Mouse (Mus musculus) lung, embryonic 14.5 days (tissue): ENCODE measurements around the gene Wdhd1. TPM values are rescaled to one million over a fixed set of nuclear protein-coding genes. Genes with fewer than 3 reads are reported as not detected.

Experiments
- ATAC-seq: fragments of 200-750 bp; cut with Nextera tagmentation; 2 replicates; pipeline ENCODE4 v1.8.0; 2017; ENCODE audit warnings: mild to moderate bottlenecking, moderate TSS enrichment, moderate library complexity; ENCODE audit not compliant: insufficient read depth
- DNase-seq: peaks from one replicate; pipeline ENCODE4 v3.0.0-alpha.2; 2015
- H3K27ac ChIP-seq: fragments of 300-500 bp; sonication (generic); 2 replicates; pipeline ENCODE4 v1.5.1; 2014; ENCODE audit warnings: low read depth, mild to moderate bottlenecking, moderate library complexity
- H3K27me3 ChIP-seq: fragments of 300-500 bp; sonication (generic); 2 replicates; pipeline ENCODE4 v1.6.1; 2014; ENCODE audit warnings: low read length, control low read depth; ENCODE audit not compliant: insufficient read depth
- H3K36me3 ChIP-seq: fragments of 300-500 bp; sonication (generic); 2 replicates; pipeline ENCODE4 v1.6.1; 2014; ENCODE audit warnings: control low read depth; ENCODE audit not compliant: insufficient read depth
- H3K4me1 ChIP-seq: fragments of 300-500 bp; sonication (generic); 2 replicates; pipeline ENCODE4 v1.6.1; 2014; ENCODE audit warnings: antibody characterized with exemption, control low read depth; ENCODE audit not compliant: insufficient read depth
- H3K4me2 ChIP-seq: fragments of 300-500 bp; sonication (generic); 2 replicates; pipeline ENCODE4 v1.6.1; 2014; ENCODE audit warnings: mild to moderate bottlenecking
- H3K4me3 ChIP-seq: fragments of 300-500 bp; sonication (generic); 2 replicates; pipeline ENCODE4 v1.5.1; 2014; ENCODE audit warnings: low read depth, low read length
- H3K9ac ChIP-seq: fragments of 300-500 bp; sonication (generic); 2 replicates; pipeline ENCODE4 v1.6.1; 2014
- H3K9me3 ChIP-seq: fragments of 300-500 bp; sonication (generic); 2 replicates; pipeline ENCODE4 v1.6.1; 2016; ENCODE audit warnings: low read depth, low read length, control low read depth
- CTCF ChIP-seq: IDR thresholded peaks from 2 replicates; pipeline ENCODE4 v1.5.1; 2016; ENCODE audit warnings: antibody characterized with exemption, low read depth
- WGBS: fragments of 180-500 bp; shearing (Covaris S2); extraction: QIAGEN DNeasy Blood & Tissue Kit; methylation state at CpG from one replicate; pipeline ENCODE4 v1.1.7; 2014; 5-methylcytosine and 5-hydroxymethylcytosine counted together
- polyA plus RNA-seq: library from polyadenylated mRNA; unstranded; fragments of >200 nt; fragmentation: Nextera tagmentation; extraction: Ambion mirVana; gene quantifications from 2 replicates; pipeline ENCODE4 v1.2.1, GENCODE M21; 2014

The Wdhd1 gene
- polyA plus RNA-seq, 1 experiment from 2014 or later, result 46.8 TPM

DNA sequence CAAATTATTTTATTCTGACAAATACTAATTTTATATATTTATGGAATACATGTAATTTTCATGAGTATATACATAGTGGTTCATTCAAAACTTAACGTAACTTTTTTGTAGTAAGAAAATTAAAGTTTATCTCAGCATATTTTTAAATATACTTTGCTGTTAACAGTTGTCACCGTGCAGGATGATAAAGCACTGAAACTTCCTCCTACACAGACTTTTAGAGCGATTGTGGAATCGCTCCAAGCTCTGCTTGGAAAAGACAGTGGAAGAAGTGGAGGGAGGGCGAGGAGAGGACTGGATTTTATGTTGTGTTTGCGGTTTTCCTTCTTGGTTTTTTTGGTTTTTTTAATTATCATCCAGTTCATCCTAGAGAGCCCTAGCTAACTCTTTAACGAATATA is 6.9 kb upstream of the Wdhd1 start:
- H3K4me3 ChIP-seq, result no peak overlapping the region
- TF ChIP-seq CTCF, result no peak
- no peaks in the 10 kb centered on the region for H3K27me3 ChIP-seq
- H3K4me1 ChIP-seq, result no peaks in the 10 kb centered on the region
- no peaks in the 10 kb centered on the region for H3K9me3 ChIP-seq
- H3K9ac ChIP-seq, result no peak overlapping the region
- DNase-seq (peak; percentile 57), ATAC-seq (no peak)
- H3K36me3 ChIP-seq, result 0 out of 2 replicates have a peak, but pooled peaks cover 6% of the 10 kb centered on the region
- 45% methylated on average over 7 of the region's 7 CpGs for WGBS
- H3K27ac ChIP-seq, result no peak overlapping the region
- no peak overlapping the region for H3K4me2 ChIP-seq

DNA sequence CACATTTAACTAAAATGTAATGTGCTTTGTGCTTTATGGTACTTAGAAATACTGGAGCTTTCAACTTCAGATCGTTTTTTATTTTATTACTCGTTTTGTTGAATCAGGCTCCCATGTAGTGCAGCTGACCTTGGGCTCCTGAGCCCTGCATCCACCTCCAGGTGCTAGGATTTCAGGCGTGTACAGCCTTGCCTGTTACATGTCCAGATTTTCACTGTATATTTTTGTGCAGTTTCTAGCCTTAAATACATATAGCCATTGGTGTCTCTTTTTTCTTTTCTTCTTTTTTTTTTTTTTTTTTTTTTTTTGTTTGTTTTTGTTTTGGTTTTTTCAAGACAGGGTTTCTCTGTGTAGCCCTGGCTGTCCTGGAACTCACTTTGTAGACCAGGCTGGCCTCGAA is 4.9 kb upstream of the Wdhd1 start:
- ATAC-seq (no peak), DNase-seq (no peak)
- Histone ChIP-seq H3K9ac (no peak overlapping the region), H3K36me3 (0 out of 2 replicates have a peak, but pooled peaks cover 6% of the 10 kb centered on the region), H3K4me3 (no peak overlapping the region), H3K9me3 (no peaks in the 10 kb centered on the region), H3K27ac (no peak overlapping the region), H3K4me1 (no peaks in the 10 kb centered on the region), H3K27me3 (no peaks in the 10 kb centered on the region), H3K4me2 (no peak overlapping the region)
- TF ChIP-seq CTCF, result no peak
- WGBS, result 86% methylated on average over 4 of the region's 4 CpGs

DNA sequence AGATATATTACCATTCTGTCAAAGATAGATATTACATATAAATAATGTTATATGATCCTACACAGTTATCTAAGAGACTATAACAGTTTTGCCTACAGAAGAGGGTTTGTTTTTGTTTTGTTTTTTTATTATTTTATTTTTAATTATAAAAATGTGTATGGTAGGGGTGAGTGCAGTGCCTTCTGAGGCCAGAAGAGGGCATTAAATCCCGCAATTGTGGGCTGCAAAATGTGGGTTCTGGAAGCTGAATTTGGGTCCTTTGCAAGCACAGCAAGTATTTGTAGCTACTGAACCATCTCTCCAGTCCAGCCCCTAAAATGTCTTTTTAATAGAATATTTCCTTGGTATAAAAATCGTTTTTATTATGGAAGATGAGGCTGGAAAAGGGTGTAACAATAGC is 2.4 kb upstream of the Wdhd1 start:
- DNase-seq (no peak), ATAC-seq (no peak)
- Histone ChIP-seq H3K4me2 (no peak overlapping the region), H3K9ac (no peak overlapping the region), H3K9me3 (no peaks in the 10 kb centered on the region), H3K27ac (no peak overlapping the region), H3K4me3 (no peak overlapping the region), H3K4me1 (0 out of 2 replicates have a peak, but pooled peaks cover 2% of the 10 kb centered on the region), H3K27me3 (no peaks in the 10 kb centered on the region), H3K36me3 (peaks cover 10% of the 10 kb centered on the region; the same call in 1 of the 2 replicates)
- WGBS, result 81% methylated on average over 2 of the region's 2 CpGs
- TF ChIP-seq CTCF, result no peak

DNA sequence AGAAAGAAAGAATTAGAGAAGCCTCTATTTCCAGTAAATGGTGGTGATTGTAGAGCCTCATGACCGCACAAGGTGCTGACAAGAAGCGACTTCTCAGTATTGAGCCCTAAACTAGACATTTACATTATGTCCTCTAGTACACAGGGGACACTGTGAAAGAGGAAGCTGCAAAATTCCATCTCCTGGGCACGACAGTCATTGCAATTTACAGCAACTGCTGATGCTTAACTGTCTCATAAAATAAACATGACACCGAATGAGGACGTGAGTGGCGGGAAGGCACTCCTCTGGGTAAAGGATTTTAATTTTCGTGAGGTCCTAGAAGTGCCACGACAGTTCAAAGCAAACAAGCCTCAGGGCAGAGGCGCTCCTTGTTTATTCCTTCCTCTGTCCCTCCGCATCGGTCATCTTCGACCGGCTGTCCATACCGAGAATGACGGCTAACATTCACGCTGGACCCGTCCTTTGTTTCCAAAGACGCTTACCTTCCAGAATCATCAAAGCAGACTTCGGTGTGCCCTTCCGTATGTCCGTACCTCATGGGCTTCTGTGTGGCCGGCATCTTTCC is 537 bp downstream of the Wdhd1 start:
- Histone ChIP-seq H3K9ac (peak overlapping the region; percentile 84), H3K27me3 (no peaks in the 10 kb centered on the region), H3K4me2 (peak overlapping the region; percentile 81), H3K9me3 (no peaks in the 10 kb centered on the region), H3K4me3 (peak overlapping the region; percentile 70), H3K27ac (peak overlapping the region; percentile 96), H3K36me3 (peaks cover 32% of the 10 kb centered on the region), H3K4me1 (0 out of 2 replicates have a peak, but pooled peaks cover 2% of the 10 kb centered on the region)
- under 1% methylated on average over 22 of the region's 22 CpGs for WGBS
- no peak for TF ChIP-seq CTCF
- DNase-seq (peak; percentile 50), ATAC-seq (peak; percentile 24; the same call in 1 of the 2 replicates)

DNA sequence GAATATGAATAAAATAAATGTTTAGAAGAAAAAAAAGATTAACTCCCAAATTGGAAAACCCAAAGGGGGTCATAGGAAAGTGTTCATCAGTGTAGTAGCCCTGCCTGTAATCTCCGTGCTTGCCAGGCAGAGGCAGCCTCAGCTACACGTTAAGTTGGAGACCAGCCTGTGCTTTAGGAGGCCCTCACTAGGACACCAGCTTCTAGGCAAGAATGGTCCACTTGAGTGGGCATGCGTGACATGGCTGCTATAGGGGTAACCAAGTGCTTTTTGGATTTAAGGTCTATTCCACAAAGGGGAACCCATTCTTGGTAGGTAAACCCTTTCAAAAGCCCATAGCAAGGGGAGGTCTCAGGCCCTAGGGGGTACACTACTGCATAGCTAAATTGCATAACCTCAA is 1.2 kb downstream of the Wdhd1 start:
- Histone ChIP-seq H3K4me3 (peak overlapping the region; percentile 70), H3K27ac (no peak overlapping the region), H3K9ac (peak overlapping the region; percentile 84), H3K9me3 (no peaks in the 10 kb centered on the region), H3K4me2 (peak overlapping the region; percentile 81), H3K36me3 (peaks cover 37% of the 10 kb centered on the region), H3K27me3 (no peaks in the 10 kb centered on the region), H3K4me1 (0 out of 2 replicates have a peak, but pooled peaks cover 2% of the 10 kb centered on the region)
- ATAC-seq (no peak), DNase-seq (peak; percentile 41)
- peak; percentile 29; the same call in 1 of the 2 replicates for TF ChIP-seq CTCF
- WGBS, result 19% methylated on average over 3 of the region's 3 CpGs

DNA sequence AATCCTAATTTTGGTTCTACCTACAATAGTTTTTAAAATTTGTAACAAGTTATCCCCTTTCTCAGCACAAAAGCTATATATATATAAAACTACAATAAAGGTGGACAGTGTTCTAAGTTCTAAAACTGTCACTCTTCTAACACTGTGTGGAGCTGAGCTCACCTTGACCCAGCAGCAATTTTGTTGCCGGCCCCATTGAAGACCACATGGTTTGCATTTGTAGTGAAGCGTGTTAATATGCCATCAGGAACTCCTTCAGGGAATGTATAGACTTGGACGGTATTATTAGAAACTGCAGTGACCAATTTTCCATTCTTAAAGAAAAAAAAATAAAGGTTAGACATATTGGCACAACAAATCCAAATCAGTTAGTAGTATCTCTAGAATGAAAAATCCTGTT is 2.9 kb downstream of the Wdhd1 start:
- no peak overlapping the region for H3K9ac ChIP-seq
- no peaks in the 10 kb centered on the region for H3K9me3 ChIP-seq
- H3K27ac ChIP-seq, result no peak overlapping the region
- no peak for TF ChIP-seq CTCF
- ATAC-seq (no peak), DNase-seq (no peak)
- no peak overlapping the region for H3K4me2 ChIP-seq
- H3K4me1 ChIP-seq, result 0 out of 2 replicates have a peak, but pooled peaks cover 2% of the 10 kb centered on the region
- 86% methylated on average over 3 of the region's 3 CpGs for WGBS
- H3K36me3 ChIP-seq, result peaks cover 49% of the 10 kb centered on the region
- H3K27me3 ChIP-seq, result no peaks in the 10 kb centered on the region
- no peak overlapping the region for H3K4me3 ChIP-seq

DNA sequence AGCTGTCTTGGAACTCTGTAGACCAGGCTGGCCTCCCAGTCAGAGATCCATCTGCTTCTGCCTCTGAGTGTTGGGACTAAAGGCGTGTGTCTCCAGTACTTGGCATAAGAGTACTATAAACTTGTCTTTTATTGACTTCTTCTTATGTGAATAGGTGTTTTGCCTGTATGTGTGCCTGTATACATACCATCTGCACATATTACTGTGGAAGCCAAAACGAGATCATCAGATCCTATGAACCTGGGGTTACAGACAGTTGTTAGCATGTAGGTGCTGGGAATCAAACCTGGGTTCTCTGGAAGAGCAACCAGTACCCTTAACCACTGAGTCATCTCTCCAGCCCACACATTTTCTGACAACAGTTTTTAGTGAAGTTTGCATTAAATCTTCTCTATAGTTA is 7.0 kb downstream of the Wdhd1 start:
- H3K9ac ChIP-seq, result no peak overlapping the region
- H3K27ac ChIP-seq, result no peak overlapping the region
- no peak for ATAC-seq
- H3K9me3 ChIP-seq, result no peaks in the 10 kb centered on the region
- no peak overlapping the region for H3K4me3 ChIP-seq
- no peaks in the 10 kb centered on the region for H3K27me3 ChIP-seq
- DNase-seq, result no peak
- WGBS, result 96% methylated on average over 2 of the region's 2 CpGs
- peaks cover 87% of the 10 kb centered on the region for H3K36me3 ChIP-seq
- H3K4me1 ChIP-seq, result 0 out of 2 replicates have a peak, but pooled peaks cover 1% of the 10 kb centered on the region
- no peak for TF ChIP-seq CTCF
- H3K4me2 ChIP-seq, result no peak overlapping the region

DNA sequence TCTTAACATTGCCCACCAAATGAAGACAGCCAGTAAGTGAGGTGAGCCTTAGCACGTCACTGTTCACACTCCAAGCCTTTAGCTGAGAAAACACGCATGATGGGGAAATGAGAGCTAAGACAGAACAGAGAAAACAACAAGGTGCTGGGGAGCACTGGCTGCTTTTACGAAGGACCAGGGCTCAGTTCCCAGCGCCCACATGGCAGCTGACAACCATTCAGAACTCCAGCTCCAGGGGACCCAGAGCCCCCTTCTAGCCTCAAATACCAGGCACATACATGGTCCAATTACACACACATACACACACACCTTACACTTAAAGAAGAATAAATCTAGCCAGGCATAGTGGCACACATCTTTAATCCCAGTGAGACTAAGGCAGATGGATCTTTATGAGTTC is 7.6 kb downstream of the Wdhd1 start:
- Histone ChIP-seq H3K4me3 (no peak overlapping the region), H3K27ac (no peak overlapping the region), H3K9me3 (no peaks in the 10 kb centered on the region), H3K4me2 (no peak overlapping the region), H3K9ac (no peak overlapping the region), H3K4me1 (no peaks in the 10 kb centered on the region), H3K36me3 (peaks cover 90% of the 10 kb centered on the region), H3K27me3 (no peaks in the 10 kb centered on the region)
- WGBS, result 91% methylated on average over 4 of the region's 4 CpGs
- DNase-seq (no peak), ATAC-seq (no peak)
- TF ChIP-seq CTCF, result no peak
